Mouse (Mus musculus) G1E (cell line): ENCODE results near the gene Rnf168. TPM values are rescaled to one million over a fixed set of nuclear protein-coding genes. Genes with fewer than 3 reads are reported as not detected.

Experiments used
- ATAC-seq: 2 replicates; pipeline ENCODE4 v1.8.0; 2016; ENCODE audit warnings: mild to moderate bottlenecking; ENCODE audit not compliant: insufficient number of reproducible peaks, poor library complexity, low FRiP score, severe bottlenecking; ENCODE audit errors: extremely low read depth
- DNase-seq: peaks from one replicate; pipeline ENCODE4 v3.0.0; 2012; ENCODE audit warnings: low spot score
- H3K27me3 ChIP-seq: 2 replicates; pipeline ENCODE4 v1.6.1; 2012; ENCODE audit warnings: mild to moderate bottlenecking, low read length, inconsistent platforms; ENCODE audit not compliant: insufficient read depth
- H3K36me3 ChIP-seq: replicated peaks from 2 replicates; pipeline ENCODE3; 2012; ENCODE audit warnings: mild to moderate bottlenecking, inconsistent platforms
- H3K4me1 ChIP-seq: 2 replicates; pipeline ENCODE4 v1.6.1; 2012; ENCODE audit warnings: low read depth, low read length, inconsistent platforms, mixed read lengths; ENCODE audit not compliant: insufficient read depth
- H3K4me3 ChIP-seq: 2 replicates; pipeline ENCODE4 v1.5.1; 2012; ENCODE audit warnings: low read depth, mild to moderate bottlenecking, inconsistent platforms, low read length, moderate library complexity, mixed read lengths
- H3K9me3 ChIP-seq: replicated peaks from 2 replicates; pipeline ENCODE4 v1.6.1; 2012; ENCODE audit warnings: inconsistent platforms
- CTCF ChIP-seq: IDR thresholded peaks from 2 replicates; pipeline ENCODE4 v1.5.1; 2012; ENCODE audit warnings: low read depth, low read length, inconsistent platforms, mixed read lengths
- GATA1 ChIP-seq: IDR thresholded peaks from 2 replicates; pipeline ENCODE4 v1.6.1; 2012; ENCODE audit warnings: borderline replicate concordance, low read length, inconsistent platforms, mixed read lengths
- GATA2 ChIP-seq: IDR thresholded peaks from 2 replicates; pipeline ENCODE4 v1.6.1; 2012; ENCODE audit warnings: low read depth, low read length, inconsistent platforms, borderline replicate concordance
- POLR2AphosphoS5 ChIP-seq: IDR thresholded peaks from 2 replicates; pipeline ENCODE4 v1.6.1; 2012; ENCODE audit warnings: low read depth, low read length, inconsistent platforms; ENCODE audit not compliant: insufficient replicate concordance
- TAL1 ChIP-seq: conservative IDR thresholded peaks from 2 replicates; pipeline ENCODE4 v1.6.1; 2012; ENCODE audit warnings: low read depth, low read length, inconsistent platforms, mixed read lengths
- polyA plus RNA-seq: library from polyadenylated mRNA; stranded (reverse); fragments of >175 nt; gene quantifications from 2 replicates; pipeline ENCODE4 v1.2.3, GENCODE M21; 2012
- total RNA-seq, 2 experiments: library from RNA; stranded (forward) in 1 of 2; stranded (reverse) in 1 of 2; fragments of 200-1000 nt in 1 of 2; fragments of >200 nt in 1 of 2; fragmentation: Nextera tagmentation in 1 of 2; gene quantifications; 2 replicates each; pipeline ENCODE4 v1.2.3; 2014 to 2017

Gene Rnf168
- total and polyA plus RNA-seq, 3 experiments = 11.6 to 55.3 (median 18.8) TPM

DNA sequence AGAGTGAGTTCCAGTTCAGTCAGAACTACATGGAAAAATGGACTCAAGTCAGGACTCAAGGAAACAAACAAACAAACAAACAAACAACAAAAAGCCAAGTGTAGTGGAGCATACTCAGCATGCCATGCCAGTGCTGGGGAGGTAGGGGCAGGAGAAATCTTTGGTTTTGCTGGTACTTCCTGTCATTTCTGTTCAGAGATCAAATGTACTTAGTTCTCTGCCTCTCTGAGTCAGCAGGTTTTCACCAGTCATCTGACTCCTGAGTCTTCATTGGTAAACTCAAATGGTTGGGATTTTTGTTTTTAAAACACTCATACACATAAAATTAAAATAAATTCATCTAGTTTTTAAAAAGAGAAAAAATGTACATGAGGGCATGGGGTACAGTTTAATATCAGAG lies 68.3 kb downstream of the Rnf168 start:
- TF ChIP-seq POLR2AphosphoS5 = no peak
- no peak for TF ChIP-seq TAL1
- peaks cover 12% of the 10 kb centered on the region for H3K4me1 ChIP-seq
- no peaks in the 10 kb centered on the region for H3K9me3 ChIP-seq
- no peak overlapping the region for H3K4me3 ChIP-seq
- H3K27me3 ChIP-seq = no peaks in the 10 kb centered on the region
- ATAC-seq (no peak), DNase-seq (no peak)
- peaks cover 3% of the 10 kb centered on the region for H3K36me3 ChIP-seq

DNA sequence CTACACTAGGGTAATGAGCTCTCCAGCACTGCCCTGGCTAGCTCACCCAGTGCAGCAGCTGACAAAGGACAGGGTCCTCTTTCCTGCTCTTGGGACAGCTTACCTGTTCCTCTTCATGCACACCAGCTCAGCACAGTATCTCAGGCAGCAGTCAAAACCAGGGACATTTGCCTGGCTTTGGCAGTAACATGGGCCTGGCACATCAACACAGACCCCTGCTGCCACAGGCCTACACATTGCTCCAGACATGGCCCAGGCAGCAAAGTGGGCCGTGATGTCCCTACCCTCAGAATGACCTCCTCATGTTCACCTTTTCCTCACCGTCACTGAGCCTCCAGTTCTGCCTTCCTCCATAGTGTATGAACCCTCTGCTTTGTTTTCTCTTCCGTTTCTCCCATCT lies 73.5 kb downstream of the Rnf168 start:
- ATAC-seq = no peak
- no peaks in the 10 kb centered on the region for H3K9me3 ChIP-seq
- peaks cover 36% of the 10 kb centered on the region for H3K36me3 ChIP-seq
- DNase-seq = no peak
- TF ChIP-seq GATA1 (no peak), POLR2AphosphoS5 (no peak), GATA2 (no peak), CTCF (no peak), TAL1 (no peak)
- no peaks in the 10 kb centered on the region for H3K27me3 ChIP-seq
- H3K4me1 ChIP-seq = peaks cover 8% of the 10 kb centered on the region
- H3K4me3 ChIP-seq = no peak overlapping the region

Other genes with a start within 250 kb of the Rnf168 start
- gene Pak2, start 198.1 kb upstream of the Rnf168 start, total RNA-seq (2014; fragmentation: Nextera tagmentation) = 59.0 and 63.4 TPM in 2 replicates
- gene Pak2, start 198.1 kb upstream of the Rnf168 start, total RNA-seq (2017) = 38.5 and 45.6 TPM in 2 replicates
- 37.6 and 44.5 TPM in 2 replicates for gene Pak2, start 198.1 kb upstream of the Rnf168 start, polyA plus RNA-seq
- 29.9 and 38.5 TPM in 2 replicates for gene Pigx, start 177.7 kb upstream of the Rnf168 start, total RNA-seq (2014; fragmentation: Nextera tagmentation)
- gene Pigx, start 177.7 kb upstream of the Rnf168 start, total RNA-seq (2017) = 35.6 and 38.9 TPM in 2 replicates
- gene Pigx, start 177.7 kb upstream of the Rnf168 start, polyA plus RNA-seq = 16.7 and 19.2 TPM in 2 replicates
- gene Cep19, start 177.7 kb upstream of the Rnf168 start, total RNA-seq (2014; fragmentation: Nextera tagmentation) = 9.3 and 12.4 TPM in 2 replicates
- 21.5 and 25.1 TPM in 2 replicates for gene Cep19, start 177.7 kb upstream of the Rnf168 start, total RNA-seq (2017)
- gene Cep19, start 177.7 kb upstream of the Rnf168 start, polyA plus RNA-seq = 3.7 and 4.6 TPM in 2 replicates
- 88.7 and 94.5 TPM in 2 replicates for gene Nrros, start 111.9 kb upstream of the Rnf168 start, total RNA-seq (2014; fragmentation: Nextera tagmentation)
- gene Nrros, start 111.9 kb upstream of the Rnf168 start, total RNA-seq (2017) = 101 and 123 TPM in 2 replicates
- 104 and 127 TPM in 2 replicates for gene Nrros, start 111.9 kb upstream of the Rnf168 start, polyA plus RNA-seq
- gene Bex6, start 97.6 kb upstream of the Rnf168 start, total RNA-seq (2014; fragmentation: Nextera tagmentation) = not detected in 2 replicates
- not detected in 2 replicates for gene Bex6, start 97.6 kb upstream of the Rnf168 start, total RNA-seq (2017)
- gene Bex6, start 97.6 kb upstream of the Rnf168 start, polyA plus RNA-seq = not detected in 2 replicates
- 15.7 and 18.8 TPM in 2 replicates for gene Fbxo45, start 30.3 kb upstream of the Rnf168 start, total RNA-seq (2014; fragmentation: Nextera tagmentation)
- 25.6 and 29.8 TPM in 2 replicates for gene Fbxo45, start 30.3 kb upstream of the Rnf168 start, total RNA-seq (2017)
- gene Fbxo45, start 30.3 kb upstream of the Rnf168 start, polyA plus RNA-seq = 5.9 and 6.1 TPM in 2 replicates
- gene Wdr53, start 30.2 kb upstream of the Rnf168 start, total RNA-seq (2014; fragmentation: Nextera tagmentation) = 9.9 and 15.4 TPM in 2 replicates
- 24.9 and 26.3 TPM in 2 replicates for gene Wdr53, start 30.2 kb upstream of the Rnf168 start, total RNA-seq (2017)
- 13.5 and 14.2 TPM in 2 replicates for gene Wdr53, start 30.2 kb upstream of the Rnf168 start, polyA plus RNA-seq
- gene Smco1, start 6.0 kb upstream of the Rnf168 start, total RNA-seq (2014; fragmentation: Nextera tagmentation) = not detected in 2 replicates
- 0.23 TPM in 1 of 2 replicates, not detected in the other for gene Smco1, start 6.0 kb upstream of the Rnf168 start, total RNA-seq (2017)
- not detected in 2 replicates for gene Smco1, start 6.0 kb upstream of the Rnf168 start, polyA plus RNA-seq
- gene Ubxn7, start 54.8 kb downstream of the Rnf168 start, total RNA-seq (2014; fragmentation: Nextera tagmentation) = 86.3 and 126 TPM in 2 replicates
- gene Ubxn7, start 54.8 kb downstream of the Rnf168 start, total RNA-seq (2017) = 27.3 and 32.6 TPM in 2 replicates
- 3.9 and 5.0 TPM in 2 replicates for gene Ubxn7, start 54.8 kb downstream of the Rnf168 start, polyA plus RNA-seq
- gene Tm4sf19, start 123.0 kb downstream of the Rnf168 start, total RNA-seq (2014; fragmentation: Nextera tagmentation) = not detected in 2 replicates
- gene Tm4sf19, start 123.0 kb downstream of the Rnf168 start, total RNA-seq (2017) = 0.12 and 0.60 TPM in 2 replicates
- gene Tm4sf19, start 123.0 kb downstream of the Rnf168 start, polyA plus RNA-seq = not detected in 2 replicates
- 9.7 and 10.8 TPM in 2 replicates for gene Tctex1d2, start 142.2 kb downstream of the Rnf168 start, total RNA-seq (2014; fragmentation: Nextera tagmentation)
- 33.9 and 35.2 TPM in 2 replicates for gene Tctex1d2, start 142.2 kb downstream of the Rnf168 start, total RNA-seq (2017)
- gene Tctex1d2, start 142.2 kb downstream of the Rnf168 start, polyA plus RNA-seq = 0.21 and 0.39 TPM in 2 replicates
- gene Pcyt1a, start 153.5 kb downstream of the Rnf168 start, total RNA-seq (2014; fragmentation: Nextera tagmentation) = 62.7 and 101 TPM in 2 replicates
- gene Pcyt1a, start 153.5 kb downstream of the Rnf168 start, total RNA-seq (2017) = 101 and 104 TPM in 2 replicates
- gene Pcyt1a, start 153.5 kb downstream of the Rnf168 start, polyA plus RNA-seq = 47.0 and 50.2 TPM in 2 replicates
- gene Slc51a, start 210.4 kb downstream of the Rnf168 start, total RNA-seq (2014; fragmentation: Nextera tagmentation) = not detected in 2 replicates
- gene Slc51a, start 210.4 kb downstream of the Rnf168 start, total RNA-seq (2017) = 1.3 and 2.0 TPM in 2 replicates
- 0.02 TPM in 1 of 2 replicates, not detected in the other for gene Slc51a, start 210.4 kb downstream of the Rnf168 start, polyA plus RNA-seq
- not detected in 2 replicates for gene Zdhhc19, start 218.8 kb downstream of the Rnf168 start, total RNA-seq (2014; fragmentation: Nextera tagmentation)
- gene Zdhhc19, start 218.8 kb downstream of the Rnf168 start, total RNA-seq (2017) = 0.23 TPM in 1 of 2 replicates, not detected in the other
- gene Zdhhc19, start 218.8 kb downstream of the Rnf168 start, polyA plus RNA-seq = not detected in 2 replicates